Mouse (Mus musculus): ENCODE data around the gene Cstf3. TPM values are rescaled to one million over a fixed set of nuclear protein-coding genes. Genes with fewer than 3 reads are reported as not detected.
A peak's percentile ranks its signal among the peaks of the same experiment; 100 is the strongest.

Gene Cstf3
- polyA plus RNA-seq, 1 experiment from 2014 or later = 79.5 TPM

GRCm38 (mm10) chr2:104590829-104591117 is 450 bp downstream of the Cstf3 start:
- Histone ChIP-seq H3K4me3 (replicated peaks; ENCODE audit: low read length) (peak overlapping the region; percentile 83), H3K9me3 (ENCODE audit: control insufficient read depth, low read length) (no peaks in the 10 kb centered on the region), H3K4me1 (replicated peaks; ENCODE audit: control insufficient read depth, insufficient read depth, low read length) (peaks cover 31% of the 10 kb centered on the region), H3K4me2 (replicated peaks) (peak overlapping the region; percentile 69), H3K27ac (peak overlapping the region; percentile 92), H3K27me3 (ENCODE audit: control insufficient read depth, insufficient read depth, low read length) (no peaks in the 10 kb centered on the region), H3K9ac (peak overlapping the region; percentile 96), H3K36me3 (replicated peaks; ENCODE audit: control insufficient read depth, insufficient read depth) (no peaks in the 10 kb centered on the region)
- ATAC-seq (ENCODE audit: low FRiP score) (no peak), DNase-seq (ENCODE audit: low spot score) (peak; percentile 53)
- WGBS = under 1% methylated on average over 19 of the region's 19 CpGs

DNA sequence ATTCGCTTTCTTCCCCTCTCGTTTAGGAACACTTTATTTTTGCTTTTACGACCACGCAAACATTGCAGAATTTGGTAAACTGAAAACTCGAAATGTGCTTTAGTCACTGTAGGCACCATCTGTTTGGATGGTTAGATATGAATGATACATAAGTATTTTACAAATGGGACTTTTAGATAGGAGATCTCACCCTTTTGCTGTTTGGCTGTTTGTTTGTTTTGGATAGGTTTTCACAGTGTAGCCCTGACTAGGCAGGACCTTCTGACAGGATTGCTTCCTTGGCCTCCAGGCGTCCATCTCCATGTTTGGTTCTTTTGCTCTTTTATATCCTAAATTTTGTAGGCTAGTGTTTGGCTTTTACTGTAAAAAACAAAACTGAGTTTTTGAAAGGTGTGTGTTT is 818 bp downstream of the Cstf3 start:
- DNase-seq (ENCODE audit: low spot score) (no peak), ATAC-seq (ENCODE audit: low FRiP score) (no peak)
- H3K4me2 ChIP-seq (replicated peaks) = peak overlapping the region; percentile 69
- no peaks in the 10 kb centered on the region for H3K27me3 ChIP-seq (ENCODE audit: control insufficient read depth, insufficient read depth, low read length)
- no peaks in the 10 kb centered on the region for H3K36me3 ChIP-seq (replicated peaks; ENCODE audit: control insufficient read depth, insufficient read depth)
- 1% methylated on average over 6 of the region's 6 CpGs for WGBS
- H3K9me3 ChIP-seq (ENCODE audit: control insufficient read depth, low read length) = no peaks in the 10 kb centered on the region
- H3K27ac ChIP-seq = peak overlapping the region; percentile 92
- peak overlapping the region; percentile 83 for H3K4me3 ChIP-seq (replicated peaks; ENCODE audit: low read length)
- peak overlapping the region; percentile 96 for H3K9ac ChIP-seq
- H3K4me1 ChIP-seq (replicated peaks; ENCODE audit: control insufficient read depth, insufficient read depth, low read length) = peaks cover 31% of the 10 kb centered on the region

GRCm38 (mm10) chr2:104595063-104595462 is 4.7 kb downstream of the Cstf3 start:
- H3K27me3 ChIP-seq (ENCODE audit: control insufficient read depth, insufficient read depth, low read length) = no peaks in the 10 kb centered on the region
- H3K9me3 ChIP-seq (ENCODE audit: control insufficient read depth, low read length) = no peaks in the 10 kb centered on the region
- 75% methylated on average over 1 of the region's 1 CpGs for WGBS
- H3K27ac ChIP-seq = no peak overlapping the region
- H3K4me3 ChIP-seq (replicated peaks; ENCODE audit: low read length) = no peak overlapping the region
- no peak overlapping the region for H3K4me2 ChIP-seq (replicated peaks)
- no peak overlapping the region for H3K9ac ChIP-seq
- no peaks in the 10 kb centered on the region for H3K36me3 ChIP-seq (replicated peaks; ENCODE audit: control insufficient read depth, insufficient read depth)
- DNase-seq (ENCODE audit: low spot score) (no peak), ATAC-seq (ENCODE audit: low FRiP score) (no peak)
- H3K4me1 ChIP-seq (replicated peaks; ENCODE audit: control insufficient read depth, insufficient read depth, low read length) = peaks cover 24% of the 10 kb centered on the region

DNA sequence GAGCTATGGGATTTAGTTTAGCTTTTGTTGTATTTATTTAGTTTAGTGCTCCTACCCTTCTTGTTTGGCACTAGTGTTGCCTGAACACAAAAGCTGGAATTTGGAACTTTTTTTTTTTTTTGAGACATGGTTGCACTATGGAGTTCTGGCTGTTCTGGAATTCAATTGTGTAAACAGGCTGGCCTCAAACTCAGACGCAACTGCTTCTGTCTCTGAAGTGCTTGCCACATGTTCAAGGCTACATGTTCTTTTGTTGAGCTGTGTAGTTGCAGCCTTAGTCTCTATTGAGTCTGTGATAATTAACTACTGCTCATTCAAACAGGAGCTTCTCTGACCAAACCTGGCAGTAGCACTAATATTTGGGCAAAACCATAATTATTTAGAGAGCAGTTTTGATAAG is 13.1 kb downstream of the Cstf3 start:
- no peak overlapping the region for H3K4me3 ChIP-seq (replicated peaks; ENCODE audit: low read length)
- no peaks in the 10 kb centered on the region for H3K4me1 ChIP-seq (replicated peaks; ENCODE audit: control insufficient read depth, insufficient read depth, low read length)
- DNase-seq (ENCODE audit: low spot score) (no peak), ATAC-seq (ENCODE audit: low FRiP score) (no peak)
- H3K9me3 ChIP-seq (ENCODE audit: control insufficient read depth, low read length) = no peaks in the 10 kb centered on the region
- H3K36me3 ChIP-seq (replicated peaks; ENCODE audit: control insufficient read depth, insufficient read depth) = no peaks in the 10 kb centered on the region
- H3K9ac ChIP-seq = no peak overlapping the region
- no peaks in the 10 kb centered on the region for H3K27me3 ChIP-seq (ENCODE audit: control insufficient read depth, insufficient read depth, low read length)
- WGBS = 49% methylated on average over 1 of the region's 1 CpGs
- no peak overlapping the region for H3K4me2 ChIP-seq (replicated peaks)
- no peak overlapping the region for H3K27ac ChIP-seq

- Histone ChIP-seq H3K27ac (no peak overlapping the region), H3K9ac (no peak overlapping the region), H3K4me1 (replicated peaks; ENCODE audit: control insufficient read depth, insufficient read depth, low read length) (no peaks in the 10 kb centered on the region), H3K9me3 (ENCODE audit: control insufficient read depth, low read length) (no peaks in the 10 kb centered on the region), H3K4me2 (replicated peaks) (no peak overlapping the region), H3K4me3 (replicated peaks; ENCODE audit: low read length) (no peak overlapping the region), H3K36me3 (replicated peaks; ENCODE audit: control insufficient read depth, insufficient read depth) (peaks cover 7% of the 10 kb centered on the region; the same call in 1 of the 2 replicates), H3K27me3 (ENCODE audit: control insufficient read depth, insufficient read depth, low read length) (no peaks in the 10 kb centered on the region)
- 83% methylated on average over 5 of the region's 5 CpGs for WGBS
- no peak for ATAC-seq (ENCODE audit: low FRiP score)
- no peak for DNase-seq (ENCODE audit: low spot score)
Measured at GRCm38 (mm10) chr2:104604718-104605117, 14.4 kb downstream of the Cstf3 start.

DNA sequence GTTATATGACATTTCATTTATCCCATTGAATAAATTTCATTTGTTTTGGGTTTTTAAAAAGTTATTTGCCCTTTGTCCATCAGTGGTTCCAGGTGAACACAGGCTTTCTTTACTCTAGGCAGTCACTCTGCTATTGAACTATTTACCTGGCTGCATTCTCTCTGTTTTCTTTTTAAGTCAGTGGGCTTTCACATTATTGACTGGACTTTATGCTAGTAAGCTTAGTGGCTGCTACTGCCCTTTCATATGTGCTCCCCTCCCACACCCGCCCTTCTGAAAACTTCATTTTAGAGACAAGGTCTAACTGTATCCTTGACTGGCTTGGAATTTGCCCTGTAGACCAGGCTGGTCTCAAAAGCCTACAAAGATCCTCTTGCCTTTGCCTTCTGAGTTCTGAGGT is 15.2 kb downstream of the Cstf3 start:
- DNase-seq (ENCODE audit: low spot score) = no peak
- no peak overlapping the region for H3K4me2 ChIP-seq (replicated peaks)
- no peak overlapping the region for H3K4me3 ChIP-seq (replicated peaks; ENCODE audit: low read length)
- no peaks in the 10 kb centered on the region for H3K9me3 ChIP-seq (ENCODE audit: control insufficient read depth, low read length)
- peaks cover 13% of the 10 kb centered on the region; the same call in 1 of the 2 replicates for H3K36me3 ChIP-seq (replicated peaks; ENCODE audit: control insufficient read depth, insufficient read depth)
- H3K9ac ChIP-seq = no peak overlapping the region
- H3K4me1 ChIP-seq (replicated peaks; ENCODE audit: control insufficient read depth, insufficient read depth, low read length) = no peaks in the 10 kb centered on the region
- no peaks in the 10 kb centered on the region for H3K27me3 ChIP-seq (ENCODE audit: control insufficient read depth, insufficient read depth, low read length)
- 90% methylated on average over 1 of the region's 1 CpGs for WGBS
- no peak for ATAC-seq (ENCODE audit: low FRiP score)
- H3K27ac ChIP-seq = no peak overlapping the region

DNA sequence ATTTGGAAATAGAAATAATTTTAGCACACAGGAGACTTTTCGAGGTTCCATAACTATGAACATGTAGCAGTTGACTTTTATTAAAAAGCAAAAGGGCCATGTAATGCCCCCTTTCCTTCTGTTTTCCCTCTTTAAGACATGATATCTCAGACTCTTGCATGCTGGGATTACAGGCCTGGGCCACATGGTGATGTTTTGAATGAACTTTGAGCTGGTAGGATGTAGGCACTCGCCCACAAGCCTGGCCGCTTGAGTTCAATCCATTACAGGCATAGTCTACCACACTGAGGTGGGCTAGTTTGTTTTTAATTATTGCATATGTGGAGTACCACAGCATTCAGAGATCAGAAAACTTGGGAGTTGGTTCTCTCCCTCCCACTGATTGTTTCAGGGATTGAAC is 24.5 kb downstream of the Cstf3 start:
- H3K9me3 ChIP-seq (ENCODE audit: control insufficient read depth, low read length) = no peaks in the 10 kb centered on the region
- H3K4me3 ChIP-seq (replicated peaks; ENCODE audit: low read length) = no peak overlapping the region
- WGBS = 91% methylated on average over 3 of the region's 3 CpGs
- no peak overlapping the region for H3K9ac ChIP-seq
- DNase-seq (ENCODE audit: low spot score) (no peak), ATAC-seq (ENCODE audit: low FRiP score) (no peak)
- no peaks in the 10 kb centered on the region for H3K27me3 ChIP-seq (ENCODE audit: control insufficient read depth, insufficient read depth, low read length)
- H3K36me3 ChIP-seq (replicated peaks; ENCODE audit: control insufficient read depth, insufficient read depth) = peaks cover 12% of the 10 kb centered on the region; the same call in 1 of the 2 replicates
- H3K4me1 ChIP-seq (replicated peaks; ENCODE audit: control insufficient read depth, insufficient read depth, low read length) = no peaks in the 10 kb centered on the region
- H3K4me2 ChIP-seq (replicated peaks) = no peak overlapping the region
- no peak overlapping the region for H3K27ac ChIP-seq

DNA sequence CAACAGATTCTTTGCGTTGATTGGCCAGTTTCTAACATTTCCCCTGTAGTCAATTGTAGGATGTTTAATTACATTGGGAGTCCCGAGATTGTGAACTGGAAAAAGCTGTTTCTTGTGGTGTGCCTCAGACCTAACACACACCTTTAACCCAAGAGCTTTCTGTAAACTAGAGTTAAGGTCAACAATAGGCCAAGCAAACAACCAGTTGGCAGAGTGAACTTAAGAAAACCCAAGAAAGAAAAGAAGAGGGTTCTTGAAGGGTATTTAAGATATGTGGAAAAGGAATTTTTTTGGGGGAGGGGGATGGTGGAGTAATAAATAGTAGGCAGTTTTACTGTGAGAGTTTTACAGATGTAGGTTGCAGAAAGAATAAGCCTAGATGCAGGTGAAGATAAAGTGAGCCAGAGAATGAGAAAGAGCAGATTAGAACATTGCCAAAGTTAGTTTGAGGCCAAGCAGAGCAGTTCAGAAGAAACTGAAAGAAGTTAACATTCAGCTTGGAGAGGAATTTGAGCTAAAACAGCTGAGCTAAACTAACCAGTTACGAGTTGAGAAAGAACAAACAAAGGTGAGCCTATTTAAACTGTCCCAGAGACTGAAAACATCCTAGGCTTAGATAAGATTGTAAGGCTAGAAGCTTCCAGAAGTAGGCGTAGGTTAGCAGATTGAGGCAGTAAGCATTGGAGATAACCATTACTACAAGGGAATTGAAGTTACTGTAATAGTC is 25.8 kb downstream of the Cstf3 start:
- WGBS = 98% methylated on average over 4 of the region's 4 CpGs
- Histone ChIP-seq H3K36me3 (replicated peaks; ENCODE audit: control insufficient read depth, insufficient read depth) (peaks cover 6% of the 10 kb centered on the region; the same call in 1 of the 2 replicates), H3K9me3 (ENCODE audit: control insufficient read depth, low read length) (no peaks in the 10 kb centered on the region), H3K4me3 (replicated peaks; ENCODE audit: low read length) (no peak overlapping the region), H3K27me3 (ENCODE audit: control insufficient read depth, insufficient read depth, low read length) (no peaks in the 10 kb centered on the region), H3K4me1 (replicated peaks; ENCODE audit: control insufficient read depth, insufficient read depth, low read length) (no peaks in the 10 kb centered on the region), H3K27ac (no peak overlapping the region), H3K4me2 (replicated peaks) (no peak overlapping the region), H3K9ac (no peak overlapping the region)
- ATAC-seq (ENCODE audit: low FRiP score) (no peak), DNase-seq (ENCODE audit: low spot score) (no peak)

GRCm38 (mm10) chr2:104658659-104659058 is 68.3 kb downstream of the Cstf3 start:
- ATAC-seq (ENCODE audit: low FRiP score) (no peak), DNase-seq (ENCODE audit: low spot score) (no peak)
- no peaks in the 10 kb centered on the region for H3K27me3 ChIP-seq (ENCODE audit: control insufficient read depth, insufficient read depth, low read length)
- H3K27ac ChIP-seq = no peak overlapping the region
- H3K36me3 ChIP-seq (replicated peaks; ENCODE audit: control insufficient read depth, insufficient read depth) = peaks cover 64% of the 10 kb centered on the region
- no peaks in the 10 kb centered on the region for H3K9me3 ChIP-seq (ENCODE audit: control insufficient read depth, low read length)
- H3K4me1 ChIP-seq (replicated peaks; ENCODE audit: control insufficient read depth, insufficient read depth, low read length) = no peaks in the 10 kb centered on the region
- 90% methylated on average over 1 of the region's 1 CpGs for WGBS
- no peak overlapping the region for H3K9ac ChIP-seq
- H3K4me3 ChIP-seq (replicated peaks; ENCODE audit: low read length) = no peak overlapping the region
- no peak overlapping the region for H3K4me2 ChIP-seq (replicated peaks)
